Mouse (Mus musculus): ENCODE results near the gene Krtap5-4.
"Not testable (repeated sequence)": the region's sequence is repeated elsewhere in the genome, so short reads cannot be mapped to it uniquely, and the experiment has no call there.

GRCm38 (mm10) chr7:142279291-142279690 lies 24.1 kb upstream of the Krtap5-4 start:
- TF ChIP-seq GATA1 (IDR thresholded peaks at IDR 0.05; ENCODE audit: borderline replicate concordance, low read length); FLI1 (IDR thresholded peaks at IDR 0.05; ENCODE audit: low read length): not testable (repeated sequence)
